Mouse (Mus musculus): ENCODE measurements at regions not wholly inside any gene's neighbourhood (a gene's known extent, or its start where the extent isn't known, plus 50 kb on each side); places are given as distances from the start of the nearest gene placed in this dataset.

- DNase-seq, result no peak
These were observed 422.2 kb downstream of the Gm21833 start for GRCm38 (mm10) chr16:83250346-83250745.

GRCm38 (mm10) chr16:83254183-83254582, 426.0 kb downstream of the Gm21833 start:
- no peak for DNase-seq

- no peak for DNase-seq
These were observed 443.7 kb downstream of the Gm21833 start for GRCm38 (mm10) chr16:83271869-83272268.

GRCm38 (mm10) chr16:83316314-83316713, 488.1 kb downstream of the Gm21833 start:
- DNase-seq, result no peak

- DNase-seq, result no peak
These were observed 498.6 kb downstream of the Gm21833 start for GRCm38 (mm10) chr16:83326826-83327225.

GRCm38 (mm10) chr16:83351069-83351468, 522.9 kb downstream of the Gm21833 start:
- no peak for DNase-seq

- DNase-seq, result no peak
These were observed 566.4 kb downstream of the Gm21833 start for GRCm38 (mm10) chr16:83394581-83394980.

- DNase-seq, result peak; percentile 25
These were observed 592.5 kb downstream of the Gm21833 start for GRCm38 (mm10) chr16:83420676-83421075.

GRCm38 (mm10) chr16:83423096-83423495, 594.9 kb downstream of the Gm21833 start:
- DNase-seq, result no peak

All from gastrocnemius, postnatal 25 days (tissue).